Mouse (Mus musculus): ENCODE data around the gene Alox5. TPM values are rescaled to one million over a fixed set of nuclear protein-coding genes. Genes with fewer than 3 reads are reported as not detected.

Alox5 gene
- polyA plus RNA-seq, 1 experiment from 2014 or later: 1.6 TPM

DNA sequence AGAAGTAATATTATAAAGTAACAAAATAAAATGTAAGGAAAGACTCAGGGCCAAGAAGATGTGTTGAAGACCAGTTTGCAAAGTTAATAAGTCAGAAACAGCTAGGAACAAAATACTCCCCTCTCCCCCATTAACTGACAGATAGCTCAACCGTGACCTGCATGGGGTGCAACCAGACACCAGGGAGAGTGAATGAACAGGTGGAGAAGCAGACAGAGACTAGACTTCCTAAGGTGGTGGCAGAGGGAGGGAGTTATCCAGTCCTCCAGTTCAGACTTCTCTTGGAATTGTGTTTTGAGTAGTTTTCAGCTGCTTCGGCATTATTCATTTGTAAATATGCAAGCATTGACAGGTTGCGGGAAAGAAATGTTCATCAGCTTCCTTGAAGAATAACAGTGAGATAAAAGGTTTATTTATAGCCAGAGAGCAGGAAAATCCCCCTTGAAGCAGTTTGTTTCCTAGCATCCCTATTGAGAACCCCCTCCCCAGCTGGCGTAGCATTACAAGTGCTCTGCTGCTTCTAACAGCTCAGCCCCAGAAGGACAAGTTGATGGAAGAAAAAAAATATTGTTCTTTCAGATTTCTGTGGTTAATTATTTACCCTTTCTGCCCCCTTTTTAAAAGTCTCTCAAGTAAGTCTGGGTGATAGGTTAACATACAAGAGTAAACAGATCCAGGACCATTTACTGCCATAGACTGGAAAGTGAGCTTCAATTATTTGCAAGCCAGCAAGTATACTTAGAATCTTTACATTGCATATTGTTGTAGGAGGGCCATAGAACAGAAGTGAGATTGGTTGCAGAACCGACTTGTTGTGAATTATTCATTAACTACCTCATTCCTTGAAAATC, 75.6 kb downstream of the Alox5 start:
- ATAC-seq (ENCODE audit: low FRiP score) (peak; percentile 16; the same call in 1 of the 2 replicates), DNase-seq (ENCODE audit: low spot score, missing footprints) (no peak)
- Histone ChIP-seq H3K9me3 (ENCODE audit: control insufficient read depth, low read length) (no peaks in the 10 kb centered on the region), H3K4me1 (ENCODE audit: control insufficient read depth, insufficient read depth, low read length) (peaks cover 14% of the 10 kb centered on the region), H3K9ac (ENCODE audit: low read length) (peak overlapping the region; percentile 44; the same call in 1 of the 2 replicates), H3K4me2 (no peak overlapping the region), H3K27ac (ENCODE audit: low read depth, low read length) (no peak overlapping the region), H3K36me3 (ENCODE audit: control insufficient read depth, insufficient read depth, low read length) (no peaks in the 10 kb centered on the region), H3K4me3 (ENCODE audit: low read depth, low read length) (no peak overlapping the region), H3K27me3 (ENCODE audit: control insufficient read depth, insufficient read depth, low read length) (no peaks in the 10 kb centered on the region)
- WGBS: 28% methylated on average over 5 of the region's 5 CpGs

DNA sequence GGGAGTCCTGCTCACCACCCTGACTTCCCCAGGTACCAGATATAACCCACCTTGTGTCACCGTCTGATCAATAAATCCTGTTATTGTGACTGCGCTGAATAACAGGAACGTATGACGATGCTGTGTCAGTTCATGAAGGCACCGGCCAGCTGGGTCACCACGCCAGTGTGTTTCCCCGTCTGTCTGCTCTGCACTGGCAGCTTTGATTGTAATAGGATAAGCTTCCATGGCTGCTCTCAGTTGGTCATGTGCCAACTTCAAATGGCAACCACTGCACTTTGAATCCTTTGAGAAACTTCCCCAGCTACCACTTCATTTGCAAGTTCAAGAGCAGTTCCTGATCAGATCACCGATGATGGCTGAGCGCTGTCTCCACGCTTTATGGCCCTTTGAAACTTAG, 77.4 kb downstream of the Alox5 start:
- Histone ChIP-seq H3K9ac (ENCODE audit: low read length) (no peak overlapping the region), H3K36me3 (ENCODE audit: control insufficient read depth, insufficient read depth, low read length) (no peaks in the 10 kb centered on the region), H3K27ac (ENCODE audit: low read depth, low read length) (no peak overlapping the region), H3K4me1 (ENCODE audit: control insufficient read depth, insufficient read depth, low read length) (peaks cover 14% of the 10 kb centered on the region), H3K4me3 (ENCODE audit: low read depth, low read length) (no peak overlapping the region), H3K9me3 (ENCODE audit: control insufficient read depth, low read length) (no peaks in the 10 kb centered on the region), H3K4me2 (no peak overlapping the region), H3K27me3 (ENCODE audit: control insufficient read depth, insufficient read depth, low read length) (no peaks in the 10 kb centered on the region)
- DNase-seq (ENCODE audit: low spot score, missing footprints): no peak
- ATAC-seq (ENCODE audit: low FRiP score): no peak
- 81% methylated on average over 10 of the region's 10 CpGs for WGBS

DNA sequence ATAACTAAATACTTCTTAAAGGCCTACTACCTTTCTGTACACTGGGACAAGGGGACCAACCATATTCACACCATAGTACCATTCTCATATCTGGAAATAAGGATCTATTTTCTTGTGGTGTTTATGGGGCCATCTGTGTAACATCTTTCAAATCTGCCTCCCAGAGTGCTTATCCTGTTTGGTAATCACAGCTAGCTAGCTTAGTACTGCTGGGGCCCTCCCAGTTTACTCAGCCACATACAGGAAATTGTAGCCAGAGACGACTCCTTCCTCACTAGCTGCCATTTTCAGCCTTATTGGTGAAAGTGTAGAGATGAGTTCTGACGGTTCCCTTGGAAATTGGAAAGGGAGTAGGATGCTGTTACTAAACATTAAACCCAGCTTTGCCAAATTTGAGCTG, 79.4 kb downstream of the Alox5 start:
- Histone ChIP-seq H3K27me3 (ENCODE audit: control insufficient read depth, insufficient read depth, low read length) (no peaks in the 10 kb centered on the region), H3K27ac (ENCODE audit: low read depth, low read length) (no peak overlapping the region), H3K4me2 (no peak overlapping the region), H3K4me3 (ENCODE audit: low read depth, low read length) (no peak overlapping the region), H3K36me3 (ENCODE audit: control insufficient read depth, insufficient read depth, low read length) (no peaks in the 10 kb centered on the region), H3K9ac (ENCODE audit: low read length) (no peak overlapping the region), H3K9me3 (ENCODE audit: control insufficient read depth, low read length) (no peaks in the 10 kb centered on the region), H3K4me1 (ENCODE audit: control insufficient read depth, insufficient read depth, low read length) (peaks cover 13% of the 10 kb centered on the region)
- ATAC-seq (ENCODE audit: low FRiP score): no peak
- no peak for DNase-seq (ENCODE audit: low spot score, missing footprints)
- 67% methylated on average over 2 of the region's 2 CpGs for WGBS

DNA sequence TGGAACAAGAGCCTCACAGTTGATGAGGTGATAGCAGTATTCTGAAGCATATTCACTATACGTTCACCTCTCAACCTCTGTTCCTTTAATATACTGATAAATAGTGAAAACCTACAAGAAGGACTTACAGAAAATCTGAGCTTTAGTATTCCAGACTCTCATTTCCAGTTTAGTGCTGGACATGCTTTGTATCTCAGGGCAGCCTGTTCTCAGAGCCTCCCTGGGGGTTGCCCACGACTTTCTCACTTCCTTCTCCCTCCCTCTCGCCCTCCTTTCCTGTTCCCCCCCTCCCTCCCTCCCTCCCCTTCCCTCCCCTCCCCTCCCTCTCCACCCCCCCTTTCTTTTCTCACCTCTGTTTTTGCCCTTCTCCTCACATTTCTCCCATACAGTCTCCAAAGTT, 80.8 kb downstream of the Alox5 start:
- Histone ChIP-seq H3K4me1 (ENCODE audit: control insufficient read depth, insufficient read depth, low read length) (peaks cover under 1% of the 10 kb centered on the region), H3K27me3 (ENCODE audit: control insufficient read depth, insufficient read depth, low read length) (no peaks in the 10 kb centered on the region), H3K9me3 (ENCODE audit: control insufficient read depth, low read length) (no peaks in the 10 kb centered on the region), H3K9ac (ENCODE audit: low read length) (no peak overlapping the region), H3K4me2 (no peak overlapping the region), H3K4me3 (ENCODE audit: low read depth, low read length) (no peak overlapping the region), H3K27ac (ENCODE audit: low read depth, low read length) (no peak overlapping the region), H3K36me3 (ENCODE audit: control insufficient read depth, insufficient read depth, low read length) (no peaks in the 10 kb centered on the region)
- ATAC-seq (ENCODE audit: low FRiP score) (no peak), DNase-seq (ENCODE audit: low spot score, missing footprints) (no peak)
- 53% methylated on average over 3 of the region's 3 CpGs for WGBS

DNA sequence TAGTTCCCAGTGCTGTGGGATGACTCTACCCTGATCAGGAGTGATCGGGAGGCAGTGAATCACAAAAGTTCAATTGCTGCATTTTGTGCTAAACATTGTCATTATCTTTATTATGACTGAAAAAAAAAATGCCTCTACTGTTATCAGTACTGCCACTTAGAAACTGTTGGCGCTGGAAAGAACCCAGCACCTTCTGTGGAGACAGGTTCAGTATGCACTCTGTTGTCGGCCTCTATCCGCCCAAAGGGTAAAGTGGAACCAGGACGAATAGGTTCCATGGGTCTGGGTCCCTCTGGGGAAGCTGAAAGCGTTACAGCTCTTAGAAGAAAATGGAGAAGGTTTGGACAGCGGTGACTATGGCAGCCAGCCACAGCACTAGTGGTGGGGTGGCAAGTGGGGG, 82.1 kb downstream of the Alox5 start:
- WGBS: 87% methylated on average over 7 of the region's 7 CpGs
- H3K27ac ChIP-seq (ENCODE audit: low read depth, low read length): no peak overlapping the region

DNA sequence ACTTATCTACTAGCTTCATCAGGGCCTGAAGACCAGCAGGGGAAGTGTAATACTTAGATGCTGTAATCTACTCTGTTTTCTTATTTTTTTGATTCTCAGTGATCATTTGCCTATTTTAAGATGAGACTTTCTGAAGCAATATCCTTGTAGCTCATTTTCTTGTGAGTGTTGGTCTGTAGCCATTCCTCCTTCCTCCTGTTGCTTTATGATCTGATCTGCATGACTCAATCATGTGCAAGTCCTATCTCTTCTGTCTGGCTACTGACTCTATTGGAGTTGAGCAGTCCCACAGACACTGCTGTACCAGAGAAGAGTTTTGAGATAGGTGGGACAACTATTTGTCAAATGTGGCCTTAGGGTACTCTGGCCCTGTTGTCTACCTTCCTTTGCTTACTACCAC, 86.4 kb downstream of the Alox5 start:
- no peaks in the 10 kb centered on the region for H3K4me1 ChIP-seq (ENCODE audit: control insufficient read depth, insufficient read depth, low read length)
- ATAC-seq (ENCODE audit: low FRiP score): no peak

More for the DNA sequence above, 82.1 kb downstream of the Alox5 start:
- H3K4me2 ChIP-seq: no peak overlapping the region
- no peak for ATAC-seq (ENCODE audit: low FRiP score)
- no peaks in the 10 kb centered on the region for H3K36me3 ChIP-seq (ENCODE audit: control insufficient read depth, insufficient read depth, low read length)
- no peak overlapping the region for H3K4me3 ChIP-seq (ENCODE audit: low read depth, low read length)
- H3K9me3 ChIP-seq (ENCODE audit: control insufficient read depth, low read length): no peaks in the 10 kb centered on the region
- H3K27me3 ChIP-seq (ENCODE audit: control insufficient read depth, insufficient read depth, low read length): no peaks in the 10 kb centered on the region
- no peaks in the 10 kb centered on the region; the same call in 1 of the 2 replicates for H3K4me1 ChIP-seq (ENCODE audit: control insufficient read depth, insufficient read depth, low read length)
- no peak overlapping the region for H3K9ac ChIP-seq (ENCODE audit: low read length)
- DNase-seq (ENCODE audit: low spot score, missing footprints): no peak

DNA sequence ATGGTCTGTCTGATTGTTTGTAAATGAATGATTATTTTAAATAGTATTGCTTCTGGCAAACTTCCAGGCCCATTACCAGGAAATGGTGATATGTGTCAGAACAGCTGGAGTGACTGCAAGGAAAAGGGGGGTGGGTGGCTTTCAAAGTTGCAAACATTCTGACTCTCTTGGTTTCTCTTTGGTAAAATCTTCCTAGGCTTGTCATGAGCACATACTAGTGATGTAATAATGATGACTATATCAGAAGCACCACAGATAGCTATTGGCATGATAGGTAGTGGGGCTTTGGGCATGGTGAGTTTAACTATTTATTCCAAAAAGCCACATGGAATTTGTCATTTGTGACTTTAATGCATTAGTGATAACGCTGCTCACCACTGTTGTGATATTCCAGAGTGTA, 86.8 kb downstream of the Alox5 start:
- Histone ChIP-seq H3K4me3 (ENCODE audit: low read depth, low read length) (no peak overlapping the region), H3K9me3 (ENCODE audit: control insufficient read depth, low read length) (no peaks in the 10 kb centered on the region), H3K27me3 (ENCODE audit: control insufficient read depth, insufficient read depth, low read length) (no peaks in the 10 kb centered on the region), H3K4me1 (ENCODE audit: control insufficient read depth, insufficient read depth, low read length) (no peaks in the 10 kb centered on the region), H3K36me3 (ENCODE audit: control insufficient read depth, insufficient read depth, low read length) (no peaks in the 10 kb centered on the region), H3K9ac (ENCODE audit: low read length) (no peak overlapping the region), H3K4me2 (no peak overlapping the region), H3K27ac (ENCODE audit: low read depth, low read length) (no peak overlapping the region)
- no peak for DNase-seq (ENCODE audit: low spot score, missing footprints)
- 91% methylated on average over 1 of the region's 1 CpGs for WGBS
- ATAC-seq (ENCODE audit: low FRiP score): no peak

More for the DNA sequence above, 86.4 kb downstream of the Alox5 start:
- H3K36me3 ChIP-seq (ENCODE audit: control insufficient read depth, insufficient read depth, low read length): no peaks in the 10 kb centered on the region
- no peak for DNase-seq (ENCODE audit: low spot score, missing footprints)
- no peaks in the 10 kb centered on the region for H3K27me3 ChIP-seq (ENCODE audit: control insufficient read depth, insufficient read depth, low read length)
- H3K9ac ChIP-seq (ENCODE audit: low read length): no peak overlapping the region
- H3K4me2 ChIP-seq: no peak overlapping the region
- no peaks in the 10 kb centered on the region for H3K9me3 ChIP-seq (ENCODE audit: control insufficient read depth, low read length)
- H3K27ac ChIP-seq (ENCODE audit: low read depth, low read length): no peak overlapping the region
- H3K4me3 ChIP-seq (ENCODE audit: low read depth, low read length): no peak overlapping the region

DNA sequence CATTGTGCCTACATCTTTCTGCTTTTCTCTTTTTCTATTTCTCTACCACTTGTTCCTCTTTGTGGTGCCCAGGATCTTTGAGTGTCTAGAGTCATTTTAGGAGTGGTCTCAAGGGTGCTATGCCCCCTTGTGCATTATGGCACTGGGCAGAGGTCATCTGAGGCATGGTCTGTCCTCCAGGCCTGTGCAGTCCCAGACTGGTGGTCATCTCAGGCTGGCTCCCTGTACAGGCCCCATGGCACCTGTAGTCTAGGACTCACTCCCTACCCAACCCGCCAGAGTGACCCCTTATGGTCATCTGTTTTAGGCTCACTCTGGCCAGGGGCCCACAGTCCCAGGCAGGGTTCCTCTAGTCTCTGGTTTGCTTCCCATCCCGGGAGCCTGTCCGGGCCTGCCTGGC, 89.5 kb downstream of the Alox5 start:
- Histone ChIP-seq H3K9me3 (ENCODE audit: control insufficient read depth, low read length) (no peaks in the 10 kb centered on the region), H3K4me2 (no peak overlapping the region), H3K27ac (ENCODE audit: low read depth, low read length) (no peak overlapping the region), H3K27me3 (ENCODE audit: control insufficient read depth, insufficient read depth, low read length) (no peaks in the 10 kb centered on the region), H3K9ac (ENCODE audit: low read length) (no peak overlapping the region), H3K4me1 (ENCODE audit: control insufficient read depth, insufficient read depth, low read length) (no peaks in the 10 kb centered on the region), H3K4me3 (ENCODE audit: low read depth, low read length) (no peak overlapping the region), H3K36me3 (ENCODE audit: control insufficient read depth, insufficient read depth, low read length) (no peaks in the 10 kb centered on the region)
- WGBS: 100% methylated on average over 3 of the region's 3 CpGs
- ATAC-seq (ENCODE audit: low FRiP score) (no peak), DNase-seq (ENCODE audit: low spot score, missing footprints) (no peak)

DNA sequence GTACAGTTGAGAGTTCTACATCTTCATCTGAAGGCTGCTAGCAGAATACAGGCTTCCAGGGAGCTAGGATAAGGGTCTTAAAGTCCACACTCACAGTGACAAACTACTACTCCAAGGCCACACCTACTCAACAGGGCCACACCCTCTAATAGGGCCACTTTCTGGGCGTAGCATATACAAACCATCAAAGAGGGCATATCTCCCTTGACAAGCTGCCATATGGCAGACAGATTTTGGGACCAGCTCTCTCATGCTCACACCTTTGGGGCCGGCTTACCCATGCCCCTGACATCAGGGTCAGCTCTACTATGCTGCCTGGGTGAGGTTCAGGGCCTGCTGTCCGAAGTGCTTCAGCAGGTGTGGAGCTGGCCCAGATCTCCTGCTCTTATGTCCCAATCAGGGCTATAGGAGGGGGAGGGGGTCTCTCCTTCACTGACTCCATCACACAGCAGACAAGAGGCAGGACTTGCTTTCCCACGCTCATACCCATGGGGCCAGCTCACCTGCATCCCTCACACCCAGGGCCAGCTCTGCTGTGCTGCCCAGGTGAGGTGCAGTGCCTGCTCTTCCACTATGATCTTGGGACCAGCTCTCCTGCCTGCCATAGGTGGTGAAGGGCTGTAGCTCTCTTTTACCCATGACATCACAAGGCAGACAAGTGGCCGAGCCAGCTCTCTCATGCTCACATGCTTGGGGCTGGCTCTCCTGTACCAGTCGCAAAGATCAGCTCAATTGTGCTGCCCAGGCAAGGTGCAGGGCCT, 90.6 kb downstream of the Alox5 start:
- no peaks in the 10 kb centered on the region for H3K27me3 ChIP-seq (ENCODE audit: control insufficient read depth, insufficient read depth, low read length)
- no peaks in the 10 kb centered on the region for H3K4me1 ChIP-seq (ENCODE audit: control insufficient read depth, insufficient read depth, low read length)
- no peak for DNase-seq (ENCODE audit: low spot score, missing footprints)
- H3K4me3 ChIP-seq (ENCODE audit: low read depth, low read length): no peak overlapping the region
- H3K4me2 ChIP-seq: no peak overlapping the region
- WGBS: 90% methylated on average over 6 of the region's 6 CpGs
- H3K27ac ChIP-seq (ENCODE audit: low read depth, low read length): no peak overlapping the region
- no peak overlapping the region for H3K9ac ChIP-seq (ENCODE audit: low read length)
- ATAC-seq (ENCODE audit: low FRiP score): no peak
- no peaks in the 10 kb centered on the region for H3K9me3 ChIP-seq (ENCODE audit: control insufficient read depth, low read length)
- H3K36me3 ChIP-seq (ENCODE audit: control insufficient read depth, insufficient read depth, low read length): no peaks in the 10 kb centered on the region
